Mouse (Mus musculus) c-Kit-positive CD71-negative TER-119-negative erythroid progenitor cells, embryonic 14.5 days (primary cell): ENCODE measurements at regions not wholly inside any gene's neighbourhood (a gene's known extent, or its start where the extent isn't known, plus 50 kb on each side); places are given as distances from the start of the nearest gene placed in this dataset.

Experiments
- DNase-seq: peaks from one replicate; pipeline ENCODE4 v3.0.0-alpha.2; 2013; ENCODE audit warnings: low read depth

DNA sequence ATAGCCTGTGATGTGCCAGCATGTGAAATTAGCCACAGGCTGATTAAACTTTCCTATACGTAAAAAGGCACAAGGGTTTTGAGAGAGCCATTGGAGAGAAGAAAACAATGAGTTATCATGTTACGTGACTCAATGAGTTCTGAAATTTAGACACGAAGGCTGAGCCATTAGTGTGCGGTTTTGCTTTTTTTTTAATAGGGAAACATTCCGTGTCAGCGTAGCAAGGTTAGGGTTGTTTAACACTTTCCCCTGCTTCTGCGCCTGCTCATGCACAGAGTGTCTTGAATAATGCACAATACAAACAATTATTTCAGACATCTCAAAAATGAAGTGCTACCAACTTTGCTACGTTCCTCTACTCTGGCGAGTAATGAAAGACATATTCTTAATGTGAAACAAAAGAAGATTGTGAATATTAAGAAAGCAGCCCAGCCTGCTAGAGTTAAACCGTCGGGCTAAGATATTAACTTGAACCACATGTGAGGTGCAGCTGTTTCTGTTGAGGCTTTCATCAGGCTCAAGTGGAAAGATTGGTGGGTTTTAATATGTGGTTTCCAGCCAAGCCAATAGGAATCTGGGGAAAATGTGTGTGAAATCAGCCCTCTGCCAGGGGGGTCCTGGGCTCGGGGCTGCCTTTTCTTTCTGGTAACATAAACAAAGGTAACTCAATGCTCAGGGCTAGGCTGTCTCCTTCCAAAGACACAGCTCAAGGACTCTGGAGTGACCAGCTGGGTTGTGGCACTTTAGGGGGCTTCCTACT, 287.2 kb downstream of the Slc4a3 start:
- no peak for DNase-seq

DNA sequence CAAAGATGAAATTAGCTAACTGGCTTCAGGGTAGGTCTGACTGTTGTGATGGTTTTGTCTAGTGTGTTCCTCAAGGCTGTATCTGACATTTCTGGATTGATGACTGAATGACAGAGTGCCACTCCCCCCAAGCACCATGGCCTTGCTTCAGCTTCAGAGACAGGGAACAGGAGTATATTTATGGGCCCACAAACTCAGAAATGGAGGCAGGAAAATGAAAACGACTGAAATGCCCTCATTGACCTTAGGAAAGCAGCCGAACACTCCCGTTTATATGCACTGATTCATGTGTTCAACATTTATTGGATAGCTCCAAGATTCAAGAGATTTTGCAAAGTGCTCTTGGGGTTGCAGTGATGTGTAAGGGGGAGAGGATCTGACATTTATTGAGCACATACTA, 288.3 kb downstream of the Slc4a3 start:
- DNase-seq = no peak

- DNase-seq = no peak
Observed at GRCm38 (mm10) chr1:75839551-75840223, 293.6 kb downstream of the Slc4a3 start.

DNA sequence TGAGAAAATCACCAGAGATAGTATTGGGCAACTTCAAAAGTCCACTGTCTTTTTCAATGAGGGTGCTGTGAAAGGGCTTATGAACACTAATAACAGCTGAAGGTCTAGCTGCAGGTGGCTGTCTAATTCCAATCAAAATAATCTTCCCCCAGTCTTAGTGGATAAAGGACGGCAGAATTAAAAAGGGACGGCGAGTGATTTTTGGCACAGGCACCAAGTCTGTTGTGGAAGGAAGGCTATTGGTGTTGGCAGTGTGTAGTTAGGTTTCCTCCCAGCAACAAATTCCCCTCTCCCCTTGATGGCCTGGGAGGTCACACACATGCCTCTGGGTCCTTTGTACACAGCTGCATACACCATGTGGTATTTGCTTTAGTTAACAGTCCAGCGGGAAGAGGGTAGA, 296.3 kb downstream of the Slc4a3 start:
- no peak for DNase-seq

- DNase-seq = no peak
Observed at GRCm38 (mm10) chr1:75843326-75843725, 297.3 kb downstream of the Slc4a3 start.

DNA sequence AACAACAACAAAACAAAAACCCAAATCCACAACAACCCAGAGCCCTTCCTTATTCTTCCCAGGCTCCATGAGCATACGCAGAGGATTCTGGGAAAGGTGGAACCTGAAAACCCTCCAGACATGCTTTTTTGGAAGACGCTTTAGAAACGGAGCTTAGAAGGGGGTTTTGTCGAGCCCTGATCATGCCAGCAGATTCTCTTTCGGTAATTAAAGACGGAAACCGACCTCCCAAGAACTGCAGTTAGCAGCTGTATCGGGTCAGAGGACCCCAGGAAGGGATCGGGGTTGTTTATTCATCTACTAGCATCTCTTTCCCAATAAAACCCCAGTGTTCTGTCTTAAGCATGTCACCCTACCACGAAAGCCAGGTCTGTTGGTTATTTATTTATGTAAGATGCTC, 298.1 kb downstream of the Slc4a3 start:
- no peak for DNase-seq

DNA sequence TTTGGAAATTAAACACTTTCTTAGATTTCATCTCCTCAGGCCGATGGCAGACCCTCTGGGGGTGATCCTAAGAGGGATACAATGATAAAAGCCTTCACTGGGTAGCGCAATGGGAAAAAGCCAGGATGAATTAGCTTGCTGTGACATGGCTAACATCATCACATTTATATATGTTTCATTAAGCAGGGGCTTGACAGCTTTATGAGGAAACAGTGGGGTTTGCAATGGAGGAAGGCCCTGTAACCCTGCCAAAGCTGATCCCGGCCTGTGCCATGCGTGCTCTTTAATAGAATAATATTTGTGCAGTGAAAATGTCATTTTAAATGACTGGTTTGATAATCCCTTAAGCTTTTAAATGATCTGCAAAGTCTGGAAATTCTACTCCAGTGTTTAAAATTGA, 298.5 kb downstream of the Slc4a3 start:
- DNase-seq = no peak

GRCm38 (mm10) chr1:75844981-75845380, 298.9 kb downstream of the Slc4a3 start:
- no peak for DNase-seq

DNA sequence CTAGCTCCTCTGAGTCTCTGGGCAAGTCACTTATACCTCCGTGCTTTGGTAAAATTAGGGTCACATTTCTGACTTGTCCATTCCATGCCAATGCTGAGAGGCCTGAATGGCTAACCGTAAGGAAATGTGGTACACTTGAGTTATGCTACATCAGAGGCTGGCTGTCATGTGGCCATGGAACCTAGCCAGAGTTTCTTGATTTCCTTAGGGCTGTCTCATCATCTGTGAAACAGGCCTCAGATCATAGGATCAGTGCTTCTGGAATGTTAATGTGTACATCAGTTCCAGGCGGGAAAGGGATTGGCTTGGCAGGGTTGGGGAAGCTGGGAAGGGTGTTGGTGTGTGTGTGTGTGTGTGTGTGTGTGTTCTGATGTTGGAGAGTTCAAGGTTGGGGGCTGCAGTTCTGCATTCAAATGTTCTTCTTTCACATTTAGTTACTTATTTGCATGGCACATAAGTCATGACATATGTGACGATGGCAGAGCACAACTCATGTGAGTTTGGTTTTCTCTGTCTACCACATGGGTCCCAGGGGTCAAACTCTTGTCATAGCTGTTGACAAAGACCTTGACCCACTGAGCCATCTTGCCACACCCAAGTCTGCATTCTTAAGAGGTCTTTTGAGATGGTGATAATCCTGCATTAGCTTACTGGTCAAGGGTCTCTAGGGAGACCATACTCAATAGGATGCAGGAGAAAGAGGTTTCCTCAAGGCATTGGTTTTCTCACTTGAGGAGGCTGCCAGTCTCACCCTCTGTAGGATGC, 299.9 kb downstream of the Slc4a3 start:
- no peak for DNase-seq

DNA sequence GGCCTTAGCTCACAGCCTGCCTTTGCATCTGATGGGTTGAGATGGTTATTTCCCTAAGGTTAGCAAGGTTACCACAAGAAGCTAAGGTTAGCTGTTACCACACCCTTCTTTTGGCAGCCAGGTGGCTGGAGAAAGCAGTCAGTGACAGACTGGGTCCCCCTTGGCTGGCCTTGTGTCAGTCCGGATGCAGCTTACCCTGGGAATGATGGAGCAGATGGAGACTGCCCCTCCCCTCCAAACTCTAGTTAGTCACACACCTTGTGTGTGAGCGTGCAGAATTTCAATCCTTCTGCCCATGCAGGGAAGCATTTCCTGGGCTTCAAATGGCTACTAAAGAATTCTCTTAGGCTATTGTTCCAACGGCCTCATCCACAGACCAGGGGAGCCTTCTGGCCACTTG, 301.6 kb downstream of the Slc4a3 start:
- no peak for DNase-seq

- DNase-seq = no peak
Observed at GRCm38 (mm10) chr1:75848436-75848835, 302.4 kb downstream of the Slc4a3 start.

GRCm38 (mm10) chr1:75850131-75850530, 304.1 kb downstream of the Slc4a3 start:
- no peak for DNase-seq

GRCm38 (mm10) chr1:75858551-75859255, 312.6 kb downstream of the Slc4a3 start:
- DNase-seq = no peak

DNA sequence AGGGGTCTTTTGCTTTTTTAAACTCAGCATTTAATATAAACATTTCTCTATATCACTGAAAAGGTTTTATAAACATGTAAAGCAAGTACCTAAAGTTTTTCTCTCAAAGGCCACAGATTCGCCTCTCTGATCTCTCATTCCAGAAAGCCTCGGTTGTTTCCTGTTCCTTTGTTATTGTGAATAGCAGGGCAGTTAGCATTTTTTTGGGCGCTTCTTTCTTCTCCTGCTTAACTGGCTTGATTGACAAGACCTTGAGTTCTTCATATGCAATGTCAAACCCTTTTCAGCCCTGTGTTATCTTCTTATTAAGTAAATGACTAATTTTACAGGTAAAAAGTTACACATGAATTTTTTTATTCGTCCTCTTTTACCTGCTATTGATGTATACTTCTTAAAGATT, 316.7 kb downstream of the Slc4a3 start:
- no peak for DNase-seq

- DNase-seq = no peak
Observed at GRCm38 (mm10) chr1:75866556-75866955, 320.5 kb downstream of the Slc4a3 start.

DNA sequence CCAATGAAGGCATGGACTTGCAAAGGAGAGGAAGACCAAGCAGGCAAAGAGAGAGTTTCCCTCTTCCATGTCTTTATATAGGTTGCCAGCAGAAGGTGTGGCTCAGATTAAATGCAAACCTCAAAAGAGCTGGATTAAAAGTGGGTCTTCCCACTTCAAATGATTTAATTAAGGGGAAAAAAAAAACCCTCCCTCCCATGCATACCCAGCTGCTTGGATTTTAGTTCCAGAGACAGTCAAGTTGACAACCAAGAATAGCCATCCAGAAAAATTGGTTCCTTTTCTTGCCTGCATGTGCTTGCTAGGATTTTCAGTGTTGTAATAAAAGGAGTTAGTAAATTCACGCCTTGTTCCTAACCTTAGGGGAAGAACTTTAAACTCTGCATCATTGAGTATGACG, 323.3 kb downstream of the Slc4a3 start:
- DNase-seq = no peak

DNA sequence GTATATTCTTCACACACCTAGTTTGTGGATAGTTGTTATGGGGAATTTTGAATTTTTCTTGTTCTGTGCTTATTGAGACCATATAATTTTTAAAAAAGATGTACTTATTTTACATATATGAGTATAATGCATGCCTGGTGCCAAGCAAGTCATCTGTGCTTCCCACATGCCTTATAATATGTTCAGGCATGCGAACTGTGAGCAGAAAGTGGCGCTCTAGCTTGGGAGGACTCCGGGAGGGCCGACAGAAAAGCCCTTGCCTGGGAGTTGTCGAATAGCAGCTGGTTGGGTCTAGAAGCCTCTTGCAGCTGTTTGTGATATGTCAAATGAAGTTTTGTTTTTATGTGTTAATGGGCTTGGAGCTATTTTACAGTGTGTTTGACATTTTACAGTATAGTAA, 323.8 kb downstream of the Slc4a3 start:
- DNase-seq = no peak

- no peak for DNase-seq
Observed at GRCm38 (mm10) chr1:75873911-75874310, 327.8 kb downstream of the Slc4a3 start.

GRCm38 (mm10) chr1:75877209-75877608, 331.1 kb downstream of the Slc4a3 start:
- no peak for DNase-seq

DNA sequence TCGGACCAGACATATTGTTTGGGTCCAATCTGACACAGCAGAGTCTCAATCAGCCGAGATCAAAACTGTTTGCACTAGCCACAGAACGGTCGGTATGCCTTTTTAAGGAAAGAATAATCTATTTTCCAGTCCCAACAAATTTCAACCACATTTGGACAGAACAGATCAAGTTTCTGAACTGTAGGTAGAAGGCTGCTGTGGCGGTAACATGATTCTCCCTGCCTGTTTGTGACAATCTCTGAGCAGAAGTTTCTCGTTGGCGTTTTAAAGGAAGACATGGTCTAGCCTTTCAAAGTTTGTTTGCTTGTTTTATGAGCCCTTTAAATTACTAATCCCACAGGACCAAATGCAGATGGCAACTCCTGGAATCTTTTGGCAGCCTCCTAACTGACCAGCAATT, 339.6 kb downstream of the Slc4a3 start:
- DNase-seq = no peak

GRCm38 (mm10) chr1:75888499-75889208, 342.6 kb downstream of the Slc4a3 start:
- no peak for DNase-seq
